Mouse (Mus musculus) c-Kit-positive CD71-negative TER-119-negative erythroid progenitor cells, embryonic 14.5 days (primary cell): ENCODE measurements around the gene Allc.

Source experiments
- DNase-seq: peaks from one replicate; pipeline ENCODE4 v3.0.0-alpha.2; 2013; ENCODE audit warnings: low read depth

The Allc gene

DNA sequence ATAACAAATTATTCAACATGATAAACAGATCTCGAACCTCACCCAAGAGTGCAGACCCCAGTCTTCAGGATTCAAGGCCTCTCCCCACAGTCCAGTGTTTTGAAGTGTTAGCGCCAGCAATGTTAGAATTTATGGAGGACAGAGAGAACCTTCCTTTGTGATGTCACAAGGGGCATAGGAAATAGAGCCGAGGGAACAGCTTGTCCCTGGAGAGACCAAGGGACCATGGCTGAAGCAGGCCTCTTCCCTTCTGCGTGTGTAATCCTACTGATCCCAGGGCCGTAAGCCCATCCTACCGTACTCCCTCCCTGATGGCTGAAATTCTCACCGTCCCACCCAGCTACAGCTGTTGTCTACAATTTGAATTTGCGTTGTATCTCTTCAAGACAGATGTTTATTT, at the start of gene Allc:
Gene Allc (minus strand): TSS at position 101 of the 400 bp plus-strand sequence.
- DNase-seq, result no peak

DNA sequence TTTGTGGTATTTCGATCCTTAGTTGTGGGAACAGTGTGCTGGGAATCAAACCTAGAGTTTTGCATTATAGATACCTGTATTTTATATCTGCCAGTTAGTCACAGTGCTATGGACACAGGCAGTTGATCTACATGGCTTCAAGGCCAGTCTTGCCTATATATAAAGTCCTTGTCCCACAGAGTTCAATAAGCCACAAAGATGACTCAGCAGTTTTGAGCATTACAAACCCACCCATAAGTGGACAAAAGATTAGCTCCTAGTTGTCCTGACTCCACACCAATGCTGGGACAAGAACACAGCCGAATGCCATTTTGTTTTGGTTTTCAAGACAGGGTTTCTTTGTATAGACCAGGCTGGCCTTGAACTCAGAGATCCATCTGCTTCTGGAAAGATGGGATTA, 46.1 kb upstream of the Allc start:
- DNase-seq, result no peak

DNA sequence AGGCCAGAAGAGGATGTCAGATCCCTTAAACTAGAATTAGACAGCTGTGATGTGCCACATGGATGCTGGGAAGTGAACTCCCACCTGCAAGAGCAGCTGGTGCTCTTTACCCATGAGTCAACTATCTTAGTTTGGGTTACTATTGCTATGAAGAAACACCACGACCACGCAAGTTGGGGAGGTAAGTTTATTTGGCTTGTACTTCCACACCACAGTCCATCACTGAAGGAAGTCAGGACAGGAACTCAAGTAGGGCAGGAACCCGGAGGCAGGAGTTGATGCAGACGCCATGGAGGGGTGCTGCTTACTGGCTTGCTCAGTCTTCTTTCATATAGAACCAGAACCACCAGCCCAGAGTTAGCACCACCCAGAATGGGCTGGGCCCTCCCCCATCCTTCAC, 44.8 kb upstream of the Allc start:
- no peak for DNase-seq

DNA sequence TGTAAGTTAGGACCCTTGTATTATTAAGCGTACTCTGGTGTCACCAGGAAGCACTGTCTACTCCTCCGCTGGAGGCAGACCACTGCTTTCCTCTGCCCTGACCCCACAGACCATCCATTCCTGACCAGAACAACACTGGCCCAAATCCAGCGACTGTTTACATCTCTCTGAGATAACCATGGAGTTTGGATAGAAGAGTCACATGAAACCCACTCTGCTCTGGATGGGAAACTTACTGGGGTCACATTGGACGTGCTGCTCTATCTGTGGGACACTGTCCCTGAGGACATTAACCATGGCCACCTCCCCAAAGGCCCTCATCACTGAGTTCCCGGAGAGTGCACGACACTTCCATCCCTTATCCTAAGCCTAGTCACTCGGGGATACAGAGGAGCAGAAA, 43.1 kb upstream of the Allc start:
- DNase-seq, result no peak

DNA sequence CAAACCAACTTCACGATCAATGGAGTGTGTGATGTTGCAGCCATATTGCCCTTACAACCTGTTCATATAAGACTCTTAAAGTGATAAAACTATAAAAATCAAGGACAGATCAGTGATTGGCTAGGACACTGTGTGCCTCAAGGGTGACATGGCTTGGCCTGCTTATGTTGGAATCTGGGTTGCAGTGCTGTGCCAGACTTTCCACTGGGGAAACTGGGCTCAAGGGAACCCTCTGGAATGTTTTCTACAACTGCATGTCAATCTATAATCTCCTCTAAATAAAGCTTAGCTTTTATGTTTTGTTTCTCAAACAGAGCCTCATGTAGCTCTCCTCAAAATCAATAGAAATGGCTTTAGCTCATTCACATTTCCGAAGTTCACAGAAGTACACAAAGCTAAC, 41.9 kb upstream of the Allc start:
- DNase-seq, result no peak

DNA sequence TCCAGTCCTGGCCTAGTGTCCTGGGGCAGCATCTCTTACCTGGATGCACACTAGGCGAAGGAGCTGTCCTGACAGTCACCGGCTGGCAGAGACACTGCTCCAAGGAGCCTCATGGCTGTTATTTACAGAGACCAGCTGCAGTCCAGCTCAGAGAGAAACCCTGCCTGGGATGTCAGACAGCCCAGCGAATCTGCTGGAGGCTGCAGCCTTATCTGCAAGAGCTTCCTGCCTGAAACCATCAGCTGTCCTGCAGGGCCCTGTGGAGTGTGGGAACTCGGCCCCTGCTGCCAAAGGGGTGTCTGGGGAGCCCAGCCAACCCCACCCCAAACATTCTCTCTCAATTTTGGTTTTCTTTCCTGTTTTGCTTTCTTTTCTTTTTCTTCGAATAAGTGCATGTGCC, 40.9 kb upstream of the Allc start, which contains the start of gene Colec11:
Gene Colec11 (minus strand): TSS at position 183 of the 400 bp plus-strand sequence.
- DNase-seq, result no peak

DNA sequence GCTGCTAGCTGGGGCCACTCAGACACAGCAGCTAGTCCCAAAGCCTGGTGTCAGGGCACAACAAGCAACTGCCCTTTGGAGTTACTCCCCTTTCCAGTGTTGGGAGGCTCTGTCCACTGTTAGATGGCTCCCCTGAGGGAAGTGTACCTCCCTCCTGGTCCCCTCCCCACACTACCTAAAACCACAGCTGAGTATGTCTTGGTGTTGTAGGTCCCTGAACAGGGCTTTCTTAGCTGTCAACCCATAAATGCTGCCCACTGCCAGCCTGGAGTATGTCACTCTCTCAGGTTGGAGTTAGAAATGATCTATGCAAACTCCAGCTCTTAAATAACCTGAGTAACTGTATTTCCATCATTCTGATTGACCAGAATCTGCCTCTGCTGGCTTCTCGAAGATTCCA, 40.3 kb upstream of the Allc start:
- no peak for DNase-seq

DNA sequence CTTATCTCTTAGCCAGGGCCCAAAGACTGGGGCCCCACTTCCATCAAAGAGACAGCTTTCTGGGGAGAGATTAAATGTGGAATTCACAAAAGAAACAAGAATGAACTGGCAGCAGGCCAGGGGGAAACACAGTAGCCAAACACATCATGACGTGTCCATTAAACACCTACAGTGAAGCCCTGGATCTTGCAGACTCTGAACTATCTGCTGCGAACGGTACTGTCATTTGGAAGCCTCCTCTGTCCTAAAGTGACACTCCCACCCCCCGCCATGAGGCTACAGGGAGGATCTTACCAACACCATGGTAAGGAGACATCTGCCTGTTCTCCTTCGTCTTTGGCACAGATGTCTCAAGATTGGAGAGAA, 39.8 kb upstream of the Allc start:
- DNase-seq, result no peak

DNA sequence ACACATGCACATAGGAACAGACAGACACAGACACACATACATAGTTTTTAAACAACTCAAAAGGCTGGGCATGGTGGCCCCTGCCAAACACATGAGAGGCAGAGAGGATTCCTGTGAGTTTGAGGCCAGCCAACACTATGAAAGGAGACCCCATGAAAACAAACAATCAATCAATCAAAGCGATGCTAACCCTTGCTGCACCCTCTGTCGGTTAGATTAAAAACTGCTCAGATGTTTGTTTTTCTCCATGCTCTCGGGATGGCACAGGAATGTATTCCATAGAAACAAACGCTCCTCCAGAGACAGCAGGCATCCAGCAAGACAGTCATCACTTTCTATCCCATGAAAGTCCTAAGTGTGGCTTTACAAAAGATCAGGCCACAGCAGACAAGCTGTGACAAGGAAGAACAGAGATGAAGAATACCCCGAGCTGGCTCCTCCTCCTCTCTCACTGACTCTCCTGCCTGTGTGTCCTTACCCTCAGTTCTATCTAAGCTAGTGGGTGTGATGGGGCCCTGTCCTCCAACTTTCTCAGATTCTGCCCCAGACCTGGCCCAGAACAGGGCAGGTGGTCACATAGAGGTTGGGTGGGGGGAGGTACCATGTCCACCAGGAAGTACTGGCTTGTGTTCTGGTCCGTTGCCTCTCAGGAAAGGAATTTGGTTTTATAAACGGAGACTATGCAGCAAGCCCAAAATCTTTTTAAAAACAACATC, 39.3 kb upstream of the Allc start:
- no peak for DNase-seq

DNA sequence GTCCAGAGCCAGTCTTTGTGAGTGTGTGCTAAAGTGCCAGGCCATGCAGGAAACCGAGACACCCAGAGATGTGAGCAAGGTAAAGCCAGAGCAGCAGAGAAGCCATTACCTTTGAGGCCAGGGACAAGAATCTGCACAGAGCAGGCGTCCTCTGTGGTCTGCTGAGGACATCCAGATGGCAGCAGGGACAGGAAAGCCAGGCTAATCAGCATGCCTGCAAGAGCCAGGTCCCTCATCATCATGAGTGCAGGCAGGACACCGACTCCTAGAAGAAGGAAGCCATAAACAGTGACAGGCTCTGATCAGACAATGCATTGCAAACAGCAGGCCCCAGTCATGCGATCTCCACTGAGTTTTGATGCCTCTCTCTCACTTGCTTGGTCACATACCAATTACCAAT, 35.0 kb upstream of the Allc start:
- no peak for DNase-seq

DNA sequence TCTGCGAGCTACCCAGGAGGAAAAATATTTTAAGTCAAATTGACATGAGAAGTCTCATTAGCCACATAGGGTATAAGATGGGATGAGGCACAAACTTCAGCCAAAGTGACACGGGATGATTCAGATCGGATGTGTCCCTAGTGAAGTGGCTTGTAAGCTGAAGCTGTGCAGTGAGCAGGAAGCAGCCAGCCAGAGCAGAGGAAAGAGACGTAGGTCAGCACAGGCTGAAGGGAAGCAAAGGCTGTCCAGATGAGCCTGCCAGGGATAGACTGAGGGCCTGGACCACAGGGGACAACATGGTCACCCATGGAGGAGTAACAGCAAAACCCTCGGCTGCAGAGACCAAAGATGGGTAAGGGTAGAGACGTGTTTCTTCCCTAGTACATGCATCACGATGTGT, 32.1 kb upstream of the Allc start:
- DNase-seq, result no peak

DNA sequence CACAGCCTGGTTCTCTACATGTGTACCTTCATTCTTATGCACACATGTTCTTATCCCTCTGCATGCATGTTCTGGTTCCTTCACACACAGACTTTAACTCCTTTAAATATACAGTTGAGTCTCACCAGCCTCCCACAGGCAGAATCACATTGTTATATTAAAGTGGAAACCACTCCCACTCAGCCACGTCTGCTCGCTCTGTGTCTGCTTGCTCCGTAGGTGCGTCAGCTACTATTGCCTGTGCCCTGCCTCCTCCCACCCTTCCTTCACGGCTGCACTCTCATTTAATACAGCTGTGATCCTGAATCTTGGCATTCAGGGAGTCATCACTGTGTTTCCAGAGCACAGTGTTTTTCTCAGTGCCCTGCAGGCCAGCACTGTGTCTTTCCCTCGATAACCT, 30.1 kb upstream of the Allc start:
- no peak for DNase-seq

DNA sequence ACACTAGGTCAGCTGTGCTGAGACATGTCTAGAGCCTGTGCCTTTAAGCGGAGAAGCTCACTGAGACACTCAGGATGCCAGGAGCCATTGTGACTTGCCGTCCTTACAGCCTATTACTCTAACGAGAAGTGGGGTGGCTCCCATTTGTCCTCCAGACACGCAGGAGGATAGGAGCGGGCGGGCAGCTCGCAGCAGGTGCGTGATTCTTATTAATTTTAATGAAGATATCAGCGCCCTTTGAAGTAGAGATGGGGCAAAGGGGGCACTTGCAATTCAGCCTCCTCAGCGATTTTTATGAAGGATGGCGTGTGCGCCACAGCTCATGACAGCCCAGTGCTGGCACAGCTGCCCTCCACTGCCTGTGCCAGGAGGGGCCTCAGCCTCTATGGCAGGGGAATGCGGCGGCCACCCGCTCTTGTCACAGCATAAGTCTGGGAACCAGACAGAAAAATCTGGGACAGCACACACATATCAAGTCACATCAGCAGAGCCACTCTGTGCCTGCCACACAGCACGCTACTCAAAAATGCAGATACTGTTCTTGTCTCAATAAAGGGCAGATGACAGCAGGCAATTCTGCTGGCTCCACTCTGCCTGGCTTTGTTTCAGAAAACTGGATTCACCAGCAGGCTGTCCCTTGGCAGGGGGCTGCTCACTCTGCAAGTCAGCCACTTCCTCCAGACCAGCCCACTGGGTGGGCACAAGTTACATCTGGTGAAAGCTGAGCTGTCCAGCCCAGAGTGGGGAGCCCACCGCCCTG, 25.4 kb upstream of the Allc start:
- no peak for DNase-seq

DNA sequence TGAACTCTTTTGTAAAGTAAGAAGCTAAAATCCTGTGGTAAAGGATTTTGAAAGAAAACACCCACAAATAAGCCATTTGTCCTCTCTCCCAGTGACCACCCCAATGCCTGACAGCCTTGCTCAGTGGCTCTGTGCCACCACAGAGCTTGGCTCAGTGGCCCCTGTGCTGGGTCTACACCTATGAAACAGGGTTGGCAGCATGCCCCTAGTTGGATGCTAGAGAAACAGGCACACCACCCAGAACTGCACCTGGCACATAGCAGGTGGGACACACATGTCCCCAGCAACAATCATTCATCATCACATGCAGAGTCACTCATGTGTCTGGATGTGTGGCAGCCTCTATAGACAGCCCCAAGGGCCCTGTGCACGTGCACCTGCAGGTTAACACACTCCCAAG, 21.2 kb upstream of the Allc start:
- DNase-seq, result no peak

DNA sequence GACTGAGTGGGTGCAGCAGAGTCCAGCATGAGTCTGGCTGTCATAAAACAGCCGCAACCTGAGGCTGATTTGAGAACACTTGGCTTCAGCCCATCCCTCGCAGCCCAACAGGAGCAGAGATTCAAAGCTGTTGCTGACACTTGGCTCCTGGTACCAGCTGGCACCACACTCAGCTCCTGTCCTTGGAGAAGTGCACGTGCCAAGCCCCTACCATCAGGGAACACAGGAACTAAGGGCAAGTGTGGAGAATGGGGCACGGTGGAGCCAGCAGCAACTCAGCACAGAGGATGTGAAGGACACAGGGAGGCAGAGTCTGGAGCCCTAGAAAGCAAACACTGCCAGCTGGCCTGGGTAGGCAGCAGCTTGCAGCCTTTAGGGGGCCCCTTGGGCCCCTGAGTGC, 19.9 kb upstream of the Allc start:
- DNase-seq, result no peak

DNA sequence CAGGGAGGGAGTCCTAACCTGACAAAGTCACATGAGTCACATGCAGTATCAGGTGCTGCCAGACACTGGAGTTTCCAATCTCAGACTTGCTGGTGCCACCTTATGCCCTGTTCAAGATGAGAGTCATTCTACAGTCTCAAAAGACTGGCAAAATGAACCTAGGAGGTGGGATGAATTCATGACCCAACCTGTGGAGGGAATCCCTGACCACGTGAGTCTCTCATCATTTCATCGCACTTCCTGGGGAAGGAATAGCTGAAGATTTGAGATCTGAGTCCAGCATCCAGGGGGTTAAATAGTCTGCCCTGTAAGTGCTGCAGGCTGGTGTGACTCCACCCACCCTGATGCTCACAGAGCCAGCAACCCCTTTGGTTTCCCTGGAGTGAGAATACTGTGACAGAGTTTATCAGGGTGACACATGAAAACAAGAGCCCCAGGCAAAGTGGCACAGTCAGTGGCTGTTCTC, 16.2 kb upstream of the Allc start:
- no peak for DNase-seq

DNA sequence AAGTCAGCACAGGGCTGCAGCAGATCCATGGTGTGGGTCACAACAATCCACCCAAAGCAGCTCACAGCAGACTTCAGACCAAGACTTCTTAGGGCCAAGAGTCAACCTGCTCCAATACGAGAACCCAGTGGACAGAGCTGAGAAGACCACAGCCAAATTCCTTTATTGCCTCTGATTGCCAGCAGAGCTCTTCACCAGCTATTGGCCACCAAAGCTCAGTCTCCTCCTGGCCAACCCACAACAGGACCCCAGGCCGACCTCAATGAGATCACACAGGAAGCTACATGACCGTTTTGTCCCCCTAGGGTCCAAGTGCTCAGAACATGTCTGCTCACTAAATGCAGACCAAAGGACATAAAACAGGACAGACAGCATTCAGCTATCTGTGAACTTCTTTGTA, 15.8 kb upstream of the Allc start:
- DNase-seq, result no peak

DNA sequence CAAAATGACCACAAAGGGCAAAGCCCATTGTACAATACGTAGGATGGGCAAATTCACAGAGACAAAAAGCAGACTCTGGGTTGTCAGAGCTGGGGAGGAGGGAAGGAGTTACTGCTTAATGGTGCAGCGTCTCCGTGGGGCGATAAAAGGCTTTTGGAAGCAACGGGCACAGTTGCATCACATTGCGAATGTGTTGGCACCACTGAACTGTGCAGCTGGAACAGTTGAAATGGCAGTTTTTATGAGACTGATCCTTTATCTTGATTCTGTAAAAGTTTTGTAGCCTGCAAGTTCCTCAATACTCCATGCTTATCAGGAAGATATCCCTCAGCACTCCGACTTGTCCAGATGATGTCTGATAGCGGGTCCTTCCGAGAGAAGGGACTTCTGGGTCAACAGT, 15.4 kb upstream of the Allc start:
- no peak for DNase-seq

DNA sequence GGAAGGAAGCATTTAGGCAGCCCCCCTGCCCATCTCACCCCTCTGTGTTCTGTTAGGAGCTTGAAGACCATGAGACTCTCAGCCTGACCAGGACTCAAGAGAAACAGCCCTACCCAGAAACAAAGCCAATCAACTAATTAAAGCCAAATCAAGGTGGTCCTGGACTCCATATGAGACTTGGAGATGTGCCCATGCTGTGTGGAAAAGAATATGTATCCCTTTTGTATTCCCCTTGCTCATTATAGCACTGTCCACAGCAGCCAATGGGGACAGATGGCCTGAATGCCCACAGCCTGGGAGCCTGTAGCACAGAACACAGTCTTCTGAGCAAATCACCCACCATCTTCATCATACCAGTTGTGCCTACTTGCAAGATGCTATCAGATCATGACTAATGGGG, 14.5 kb upstream of the Allc start:
- DNase-seq, result no peak

DNA sequence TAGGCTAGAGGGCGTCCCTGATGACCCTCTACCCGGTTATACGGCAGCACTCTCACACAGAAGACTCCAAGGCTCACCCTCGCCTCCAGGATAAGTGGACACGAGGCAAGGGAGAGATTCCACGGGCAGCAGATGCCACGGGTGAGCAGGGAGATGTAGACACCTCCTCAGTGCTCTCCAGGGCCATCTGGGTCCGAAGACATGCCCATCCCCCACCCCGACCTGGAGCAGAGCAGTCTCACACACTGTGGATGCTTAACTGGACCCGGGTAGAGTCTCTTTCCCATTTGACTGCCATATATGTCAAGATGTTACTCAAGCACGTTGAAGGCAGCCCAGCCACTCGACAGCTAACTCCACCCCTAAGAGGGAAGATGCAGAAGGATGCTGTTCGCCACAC, 8.1 kb upstream of the Allc start:
- DNase-seq, result no peak

DNA sequence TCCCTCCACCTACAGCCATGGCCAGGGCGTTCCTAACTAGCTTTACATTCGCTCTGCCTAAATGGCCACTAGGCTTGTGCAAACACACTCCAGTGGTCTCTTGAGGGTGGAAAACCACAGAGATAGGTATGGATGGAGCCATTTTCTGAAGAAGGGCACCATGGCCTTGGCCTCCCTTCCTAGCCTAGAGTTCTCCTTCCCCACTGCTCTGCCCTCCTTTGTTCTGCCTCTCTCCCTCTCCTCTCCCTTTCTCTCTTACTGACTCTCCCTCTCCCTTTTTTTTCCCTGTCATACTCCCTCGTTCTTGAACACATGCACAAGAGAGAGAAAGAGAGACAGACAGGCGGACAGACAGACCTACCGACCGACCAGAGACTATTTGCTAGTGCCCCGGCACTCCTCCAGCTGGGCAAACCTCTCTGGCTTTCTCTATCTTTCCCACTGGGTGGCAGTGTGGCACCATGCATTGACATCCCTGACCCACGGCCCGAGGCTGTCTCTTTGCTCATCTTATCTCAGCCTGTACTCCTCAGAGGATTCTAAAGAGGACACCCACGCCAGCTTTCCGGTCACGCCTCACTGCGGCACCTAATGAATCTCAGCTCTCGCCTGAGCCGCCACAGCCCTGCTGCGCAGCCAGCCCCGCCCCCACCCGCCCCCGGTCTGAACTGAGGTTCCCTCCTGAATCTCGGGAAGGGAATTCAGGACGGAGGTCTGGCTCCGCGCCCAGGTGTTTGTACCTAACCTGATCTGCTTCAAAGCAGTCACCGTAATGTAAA, 7.0 kb upstream of the Allc start:
- DNase-seq, result peak; percentile 65

DNA sequence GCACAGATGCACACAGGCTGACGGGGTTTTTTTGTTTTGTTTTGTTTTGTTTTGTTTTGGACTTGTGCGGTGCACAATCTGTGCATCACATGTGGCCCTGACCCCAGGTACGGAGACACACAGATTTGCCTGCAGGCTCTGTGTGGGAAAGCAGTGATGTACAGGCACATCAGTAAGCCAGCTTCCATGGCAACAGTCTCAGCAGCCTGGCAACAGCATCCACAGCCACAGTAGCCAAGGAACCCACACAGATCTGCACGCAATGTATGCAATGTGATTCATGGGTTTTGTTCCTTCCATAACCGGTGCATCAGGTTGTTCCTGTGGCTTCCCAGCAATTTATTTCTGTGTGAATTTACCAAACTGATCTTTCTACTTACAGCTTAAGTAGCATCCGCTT, 5.6 kb upstream of the Allc start:
- no peak for DNase-seq

DNA sequence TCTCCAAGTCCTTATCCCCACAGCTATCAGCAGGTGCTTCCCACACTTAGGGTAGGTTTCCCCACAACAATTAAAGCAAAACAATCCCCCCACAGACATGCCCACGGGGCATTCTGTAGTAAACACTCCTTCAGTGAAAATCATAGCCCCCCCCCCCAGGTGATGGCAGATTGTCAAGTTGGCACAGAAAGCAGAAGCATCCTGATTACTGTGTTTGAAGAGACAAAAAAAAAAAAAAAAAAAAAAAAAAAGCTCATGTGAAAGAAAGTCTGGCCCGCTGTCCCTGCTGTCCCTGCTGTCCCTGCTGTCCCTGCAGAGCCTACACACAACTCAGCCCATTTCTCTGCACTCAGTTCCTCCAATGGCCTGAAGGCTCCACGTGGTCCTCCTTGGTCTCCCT, 1.7 kb upstream of the Allc start:
- no peak for DNase-seq
